In the genomic region with DNA sequence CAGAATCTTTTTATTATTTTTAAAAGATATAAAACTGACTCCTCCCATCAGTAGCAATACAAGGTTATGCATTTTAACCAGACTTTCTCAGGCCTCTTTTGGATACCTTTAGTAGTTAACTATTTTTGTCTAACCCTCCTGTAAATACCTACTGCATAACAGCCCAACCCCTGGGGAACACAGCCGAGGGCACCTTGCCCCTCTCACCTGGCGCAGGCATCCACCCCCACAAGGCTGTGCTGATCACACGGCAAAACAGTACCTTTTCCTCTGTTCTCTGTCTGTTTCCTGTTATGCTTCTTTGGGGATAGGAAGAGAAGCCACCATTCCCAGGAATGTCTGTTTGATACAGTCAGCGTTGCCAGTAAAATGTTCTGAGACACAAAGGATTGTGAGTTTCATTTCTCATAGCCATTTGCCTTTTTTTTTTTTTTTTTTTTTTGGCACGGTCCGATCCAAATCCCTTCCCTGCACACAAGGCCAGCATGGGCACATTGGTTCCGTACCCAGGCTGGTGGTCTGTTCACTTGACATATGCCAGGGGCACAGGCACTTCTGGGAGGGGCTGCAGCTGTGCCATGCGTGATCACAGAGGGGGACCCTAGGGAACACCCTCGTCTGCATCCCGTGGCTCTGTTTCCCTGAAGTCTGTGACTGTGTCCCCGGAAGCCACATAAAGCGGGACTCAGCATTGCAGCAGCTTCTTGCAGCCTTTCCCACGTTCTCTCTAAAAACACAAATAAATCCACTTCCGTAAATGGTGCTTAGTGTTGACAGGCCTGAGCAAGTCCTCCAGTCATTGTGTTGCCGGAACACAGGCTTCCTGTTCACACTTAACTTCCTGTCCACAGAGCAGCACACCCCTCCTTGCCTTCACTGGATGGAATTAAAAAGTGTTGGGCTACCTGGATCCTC, we compare ENCODE assay signal across 9 mouse cellular contexts. TPM values are rescaled to one million over a fixed set of nuclear protein-coding genes. Genes with fewer than 3 reads are reported as not detected.
DNase-seq lines count a peak whose midpoint lies in the region; ATAC-seq and TF ChIP-seq lines count a peak whose summit lies in the region.
"Had no signal": no experiment of that assay in that cellular context is flagged by ENCODE, and none has a peak within 500 bp of the region (broad histone marks: within the 10 kb centered on the region; RNA-seq: fewer than 3 reads in every experiment).

No protein-coding gene starts in this region.

- peak; percentile 38 for DNase-seq in liver, adult 2 months (ENCODE audit: extremely low read depth, low read depth, low spot score)
- no peak for DNase-seq in liver
- peak; percentile 41 for DNase-seq in kidney, postnatal 14 days
- DNase-seq in natural killer cell, adult 2 months (ENCODE audit: low spot score in 2 of 2) = peak; percentile 43 to 52
- DNase-seq in frontal cortex, postnatal 10 days (ENCODE audit: low spot score in 2 of 2) = no peak
- no peak for DNase-seq in layer of hippocampus, adult 11-12 months (ENCODE audit: low spot score)
- DNase-seq in cerebellum, adult 11-12 months = no peak

- peak overlapping the region; percentile 42; the same call in 1 of the 2 replicates for H3K4me3 ChIP-seq in liver, adult 2 months (ENCODE audit: insufficient read depth, low read depth, low read length)
- H3K4me3 ChIP-seq: midbrain, embryonic 12.5 days had no signal

- no peaks in the 10 kb centered on the region; the same call in 1 of the 2 replicates for H3K36me3 ChIP-seq in liver, adult 2 months (ENCODE audit: control insufficient read depth, insufficient read depth, low read length)

- ATAC-seq in common myeloid progenitor, adult 5-6 weeks (replicated peaks; ENCODE audit: low read depth, poor library complexity, severe bottlenecking) = peak; percentile 55

- H3K27me3 ChIP-seq in liver, adult 2 months (ENCODE audit: control insufficient read depth, insufficient read depth, low read length) = no peaks in the 10 kb centered on the region
- H3K27me3 ChIP-seq: midbrain, embryonic 12.5 days had no signal

- no peak for TF ChIP-seq POLR2A in liver, adult 2 months (IDR thresholded peaks at IDR 0.05; ENCODE audit: extremely low read depth, insufficient read depth, low read length)

- peak overlapping the region; percentile 53 for H3K27ac ChIP-seq in liver, adult 2 months (replicated peaks; ENCODE audit: insufficient read depth, low read depth, low read length)

- no peaks in the 10 kb centered on the region for H3K79me2 ChIP-seq in liver, adult 2 months (ENCODE audit: control insufficient read depth, insufficient read depth, low read length)

- peak overlapping the region; percentile 42 for H3K9ac ChIP-seq in liver, adult 2 months (ENCODE audit: low read depth, low read length)
- H3K9ac ChIP-seq: midbrain, embryonic 12.5 days had no signal

- 73% methylated on average over 15 of the region's 15 CpGs for WGBS in liver, adult 2 months

- H3K4me1 ChIP-seq in liver, adult 2 months (ENCODE audit: control insufficient read depth, insufficient read depth, low read length) = no peaks in the 10 kb centered on the region

- TF ChIP-seq CTCF in liver, adult 2 months (IDR thresholded peaks at IDR 0.05; ENCODE audit: low read depth, low read length) = no peak

RNA-seq across cellular contexts. Expression of gene 1500011B03Rik, which starts 17.6 kb away (rescaled TPM):
- total RNA-seq in liver, adult 2 months (2014; rRNA removed) = 2.0 and 2.1 TPM in 2 replicates
- polyA plus RNA-seq in liver, adult 2 months (2012; rRNA removed) = 4.2 and 7.2 TPM in 2 replicates
- total RNA-seq in common myeloid progenitor, adult 5-6 weeks (2017) = 59.4 and 74.8 TPM in 2 replicates

RNA-seq across cellular contexts. Expression of gene Git2, which starts 30.4 kb away (rescaled TPM):
- total RNA-seq in liver, adult 2 months (2014; rRNA removed) = 11.0 and 13.2 TPM in 2 replicates
- polyA plus RNA-seq in liver, adult 2 months (2012; rRNA removed) = 11.1 and 11.8 TPM in 2 replicates
- total RNA-seq in common myeloid progenitor, adult 5-6 weeks (2017) = 80.9 and 86.3 TPM in 2 replicates

RNA-seq across cellular contexts. Expression of gene Ankrd13a, which starts 31.2 kb away (rescaled TPM):
- total RNA-seq in liver, adult 2 months (2014; rRNA removed) = 11.4 and 14.7 TPM in 2 replicates
- 15.9 and 19.1 TPM in 2 replicates for polyA plus RNA-seq in liver, adult 2 months (2012; rRNA removed)
- 365 and 466 TPM in 2 replicates for total RNA-seq in common myeloid progenitor, adult 5-6 weeks (2017)

RNA-seq across cellular contexts. Expression of gene 4930519G04Rik, which starts 47.8 kb away (rescaled TPM):
- not detected in 2 replicates for total RNA-seq in liver, adult 2 months (2014; rRNA removed)
- polyA plus RNA-seq in liver, adult 2 months (2012; rRNA removed) = not detected in 2 replicates
- not detected in 2 replicates for total RNA-seq in common myeloid progenitor, adult 5-6 weeks (2017)
- polyA plus RNA-seq: midbrain, embryonic 12.5 days had no signal

RNA-seq across cellular contexts. Expression of gene Gm9936, which starts 52.8 kb away (rescaled TPM):
- not detected in 2 replicates for total RNA-seq in liver, adult 2 months (2014; rRNA removed)
- polyA plus RNA-seq in liver, adult 2 months (2012; rRNA removed) = not detected in 2 replicates
- not detected in 2 replicates for total RNA-seq in common myeloid progenitor, adult 5-6 weeks (2017)

Comparison
In these comparisons a context has a peak if more than half of its experiments do, and no peak if none do; other contexts are left out.
1. DNase-seq: peak in liver, adult 2 months (single experiment), kidney, postnatal 14 days (single experiment) and natural killer cell, adult 2 months (2 of 2); none in liver (single experiment), frontal cortex, postnatal 10 days (0 of 2), layer of hippocampus, adult 11-12 months (single experiment) and cerebellum, adult 11-12 months (single experiment).
2. RNA of gene 1500011B03Rik, which starts 17.6 kb away (total RNA-seq): 59.4 to 74.8 TPM in common myeloid progenitor, adult 5-6 weeks; 2.0 to 2.1 TPM in liver, adult 2 months; every median in the first group is over 10 times any median in the second.
3. RNA of gene Ankrd13a, which starts 31.2 kb away (total RNA-seq): 365 to 466 TPM in common myeloid progenitor, adult 5-6 weeks; 11.4 to 14.7 TPM in liver, adult 2 months; every median in the first group is over 10 times any median in the second.